Mouse (Mus musculus): ENCODE measurements around the gene Sult2a7.

Gene Sult2a7

GRCm38 (mm10) chr7:14494130-14494529 lies at the start of gene Sult2a7:
Gene Sult2a7, minus strand, starts transcription at chr7:14494230.
- DNase-seq (ENCODE audit: low spot score): no peak

- DNase-seq (ENCODE audit: low spot score): no peak
Observed at GRCm38 (mm10) chr7:14525280-14525679, 31.2 kb upstream of the Sult2a7 start.

GRCm38 (mm10) chr7:14522636-14523035 lies 28.6 kb upstream of the Sult2a7 start:
- DNase-seq (ENCODE audit: low spot score): no peak

GRCm38 (mm10) chr7:14518301-14518700 lies 24.3 kb upstream of the Sult2a7 start:
- no peak for DNase-seq (ENCODE audit: low spot score)

- DNase-seq (ENCODE audit: low spot score): no peak
Observed at GRCm38 (mm10) chr7:14492886-14493285, 1.1 kb downstream of the Sult2a7 start.

- DNase-seq (ENCODE audit: low spot score): no peak
Observed at GRCm38 (mm10) chr7:14446534-14446933, 47.5 kb downstream of the Sult2a7 start, which contains the start of gene Sult2a8. Gene Sult2a8, minus strand, starts transcription at chr7:14446769.

GRCm38 (mm10) chr7:14439581-14439980 lies 54.4 kb downstream of the Sult2a7 start:
- no peak for DNase-seq (ENCODE audit: low spot score)

- no peak for DNase-seq (ENCODE audit: low spot score)
Observed at GRCm38 (mm10) chr7:14438484-14438883, 55.5 kb downstream of the Sult2a7 start.

DNA sequence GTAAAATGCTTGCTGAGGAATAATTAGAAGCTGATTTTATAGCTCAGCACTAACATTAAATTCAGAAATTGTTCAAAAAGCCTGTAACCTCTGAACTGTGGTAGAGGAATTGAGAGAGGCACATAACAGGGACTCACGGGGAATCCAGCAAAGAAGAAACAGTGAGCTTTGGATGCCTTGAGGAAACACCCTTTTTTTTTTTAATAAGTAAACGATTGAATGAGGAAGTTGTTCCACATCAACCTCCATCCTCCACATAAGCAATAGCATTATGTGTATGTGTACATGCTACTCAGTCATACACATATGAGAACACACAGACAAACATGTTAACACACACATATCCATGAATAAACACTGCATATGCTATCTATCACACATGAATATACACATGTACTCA lies 56.0 kb downstream of the Sult2a7 start:
- DNase-seq (ENCODE audit: low spot score): no peak
